Mouse (Mus musculus): Measurements from ENCODE around the gene Wt1. TPM values are rescaled to one million over a fixed set of nuclear protein-coding genes. Genes with fewer than 3 reads are reported as not detected.

Wt1 gene
- polyA plus RNA-seq, 1 experiment from 2014 or later, result 3.1 TPM

- Histone ChIP-seq H3K27ac (no peak overlapping the region), H3K9ac (no peak overlapping the region), H3K27me3 (replicated peaks) (no peaks in the 10 kb centered on the region), H3K4me3 (no peak overlapping the region), H3K36me3 (no peaks in the 10 kb centered on the region), H3K4me2 (replicated peaks) (no peak overlapping the region), H3K9me3 (no peaks in the 10 kb centered on the region), H3K4me1 (no peaks in the 10 kb centered on the region)
- ATAC-seq (ENCODE audit: low FRiP score, low read depth), result no peak
- 27% methylated on average over 8 of the region's 8 CpGs for WGBS
Measured at GRCm38 (mm10) chr2:105200152-105200551, 73.8 kb downstream of the Wt1 start.

DNA sequence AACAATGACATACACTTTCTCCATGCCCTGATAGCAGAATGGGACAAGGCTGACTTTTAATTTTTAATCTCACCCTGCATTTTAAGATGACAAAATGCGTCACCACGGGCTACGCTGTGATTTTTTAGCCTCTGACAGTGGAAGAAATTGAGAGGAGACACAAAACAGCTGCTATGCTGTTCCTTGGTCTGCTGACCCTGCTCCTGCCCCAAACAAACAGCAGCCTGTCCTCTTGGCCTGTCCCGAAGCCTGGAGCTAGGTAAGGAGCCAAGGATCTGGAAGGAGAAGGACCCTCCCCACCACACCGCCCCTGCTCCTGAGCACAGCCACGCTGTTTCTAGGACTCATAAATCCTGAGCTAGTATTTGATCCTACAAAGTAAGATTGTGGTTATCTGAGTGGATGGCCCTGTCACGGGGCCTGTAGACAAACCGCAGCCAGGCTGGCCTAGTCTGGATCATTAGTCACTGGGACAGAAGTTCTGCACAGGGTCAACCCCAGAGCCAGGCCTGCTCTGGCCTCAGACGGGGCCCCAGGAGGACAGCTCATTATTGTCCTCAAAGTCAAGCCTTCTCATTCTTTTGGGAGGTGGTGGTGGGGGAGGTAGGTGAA lies 80.3 kb downstream of the Wt1 start:
- Histone ChIP-seq H3K4me2 (replicated peaks) (no peak overlapping the region), H3K27ac (no peak overlapping the region), H3K9ac (no peak overlapping the region), H3K9me3 (no peaks in the 10 kb centered on the region), H3K36me3 (no peaks in the 10 kb centered on the region), H3K27me3 (replicated peaks) (no peaks in the 10 kb centered on the region), H3K4me1 (no peaks in the 10 kb centered on the region), H3K4me3 (no peak overlapping the region)
- 68% methylated on average over 9 of the region's 9 CpGs for WGBS
- ATAC-seq (ENCODE audit: low FRiP score, low read depth), result no peak

GRCm38 (mm10) chr2:105212839-105213238 lies 86.5 kb downstream of the Wt1 start:
- Histone ChIP-seq H3K9ac (no peak overlapping the region), H3K36me3 (no peaks in the 10 kb centered on the region), H3K27ac (no peak overlapping the region), H3K4me1 (no peaks in the 10 kb centered on the region), H3K27me3 (replicated peaks) (peaks cover 3% of the 10 kb centered on the region; the same call in 1 of the 2 replicates), H3K4me2 (replicated peaks) (no peak overlapping the region), H3K4me3 (no peak overlapping the region), H3K9me3 (no peaks in the 10 kb centered on the region)
- ATAC-seq (ENCODE audit: low FRiP score, low read depth), result no peak
- 84% methylated on average over 7 of the region's 7 CpGs for WGBS

DNA sequence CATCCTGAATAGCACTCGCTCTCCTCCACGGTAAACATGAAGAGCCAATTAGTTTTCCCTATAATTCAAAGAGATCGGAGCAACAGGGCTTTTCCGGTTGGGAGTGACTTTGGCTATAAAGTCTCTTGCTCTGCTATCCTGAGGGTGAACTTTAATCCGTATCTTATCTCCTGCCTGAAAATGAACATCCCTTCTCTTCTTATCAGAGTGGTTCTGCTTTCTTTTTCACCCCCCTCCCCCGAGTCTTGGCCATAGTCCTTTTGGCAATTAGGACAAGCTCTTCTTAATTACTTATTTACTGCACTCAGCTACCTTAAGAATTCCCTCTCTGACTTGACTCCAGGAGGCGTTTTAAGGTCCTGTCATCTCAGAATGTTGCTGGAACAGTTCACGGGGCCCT lies 89.6 kb downstream of the Wt1 start:
- ATAC-seq (ENCODE audit: low FRiP score, low read depth), result no peak
- H3K36me3 ChIP-seq, result no peaks in the 10 kb centered on the region
- H3K4me3 ChIP-seq, result no peak overlapping the region
- no peaks in the 10 kb centered on the region for H3K9me3 ChIP-seq
- WGBS, result 43% methylated on average over 8 of the region's 8 CpGs
- no peak overlapping the region for H3K27ac ChIP-seq
- H3K4me2 ChIP-seq (replicated peaks), result no peak overlapping the region
- H3K27me3 ChIP-seq (replicated peaks), result peaks cover 3% of the 10 kb centered on the region; the same call in 1 of the 2 replicates
- no peak overlapping the region for H3K9ac ChIP-seq
- no peaks in the 10 kb centered on the region for H3K4me1 ChIP-seq

- Histone ChIP-seq H3K9ac (no peak overlapping the region), H3K9me3 (no peaks in the 10 kb centered on the region), H3K36me3 (no peaks in the 10 kb centered on the region), H3K27me3 (replicated peaks) (peaks cover 6% of the 10 kb centered on the region; the same call in 1 of the 2 replicates), H3K27ac (no peak overlapping the region), H3K4me1 (0 out of 2 replicates have a peak, but pooled peaks cover 4% of the 10 kb centered on the region), H3K4me2 (replicated peaks) (no peak overlapping the region), H3K4me3 (no peak overlapping the region)
- WGBS, result 91% methylated on average over 5 of the region's 5 CpGs
- no peak for ATAC-seq (ENCODE audit: low FRiP score, low read depth)
Measured at GRCm38 (mm10) chr2:105219229-105219628, 92.9 kb downstream of the Wt1 start.

DNA sequence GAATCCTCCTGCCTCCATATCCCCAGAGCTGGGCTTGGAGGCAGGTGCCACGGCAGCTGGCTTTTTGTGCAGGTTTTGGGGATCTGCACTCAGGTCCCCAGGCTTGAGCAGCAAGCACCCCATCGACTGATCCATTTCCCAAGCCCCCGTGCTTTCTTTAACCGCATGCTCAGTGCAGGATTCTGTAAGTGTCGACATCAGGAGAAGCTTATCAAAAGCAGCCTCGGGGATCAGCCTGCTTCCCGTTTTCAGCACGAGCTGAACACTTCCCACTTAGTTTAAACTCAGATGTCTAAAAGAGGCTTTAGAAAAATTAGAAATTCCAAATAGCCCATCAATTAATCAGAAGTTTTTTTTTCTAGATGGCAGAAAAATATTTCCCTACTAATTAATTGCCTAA lies 93.3 kb downstream of the Wt1 start:
- no peaks in the 10 kb centered on the region for H3K9me3 ChIP-seq

GRCm38 (mm10) chr2:105220738-105221303 lies 94.5 kb downstream of the Wt1 start:
- Histone ChIP-seq H3K36me3 (no peaks in the 10 kb centered on the region), H3K9ac (no peak overlapping the region), H3K27me3 (replicated peaks) (peaks cover 20% of the 10 kb centered on the region), H3K4me1 (0 out of 2 replicates have a peak, but pooled peaks cover 10% of the 10 kb centered on the region), H3K27ac (no peak overlapping the region), H3K4me2 (replicated peaks) (no peak overlapping the region), H3K4me3 (no peak overlapping the region), H3K9me3 (no peaks in the 10 kb centered on the region)
- ATAC-seq (ENCODE audit: low FRiP score, low read depth), result no peak
- 50% methylated on average over 9 of the region's 9 CpGs for WGBS

More for the DNA sequence above, 93.3 kb downstream of the Wt1 start:
- no peak for ATAC-seq (ENCODE audit: low FRiP score, low read depth)
- Histone ChIP-seq H3K36me3 (no peaks in the 10 kb centered on the region), H3K4me3 (no peak overlapping the region), H3K27ac (no peak overlapping the region), H3K9ac (no peak overlapping the region), H3K4me1 (0 out of 2 replicates have a peak, but pooled peaks cover 8% of the 10 kb centered on the region), H3K4me2 (replicated peaks) (no peak overlapping the region), H3K27me3 (replicated peaks) (peaks cover 10% of the 10 kb centered on the region; the same call in 1 of the 2 replicates)
- 77% methylated on average over 8 of the region's 8 CpGs for WGBS

Other genes starting within 250 kb of the Wt1 start
- gene Eif3m, start 109.4 kb upstream of the Wt1 start, polyA plus RNA-seq (2016; fragmentation: Nextera tagmentation; extraction: Ambion mirVana), result 226 and 232 TPM in 2 replicates
- not detected in 2 replicates for gene Gm11060, start 34.5 kb upstream of the Wt1 start, polyA plus RNA-seq (2016; fragmentation: Nextera tagmentation; extraction: Ambion mirVana)
- 0.29 and 0.58 TPM in 2 replicates for gene Them7, start 97.8 kb downstream of the Wt1 start, polyA plus RNA-seq (2016; fragmentation: Nextera tagmentation; extraction: Ambion mirVana)